In genomic region chr12:76547409-76548081, GRCm38 (mm10) we compare ENCODE assay signal across 8 mouse cellular contexts. TPM values are rescaled to one million over a fixed set of nuclear protein-coding genes. Genes with fewer than 3 reads are reported as not detected.
A peak's percentile ranks its signal among the peaks of the same experiment; 100 is the strongest.
DNase-seq lines count a peak whose midpoint lies in the region; ATAC-seq and TF ChIP-seq lines count a peak whose summit lies in the region.

No protein-coding gene starts in this region.

- ATAC-seq in forebrain, embryonic 15.5 days (replicated peaks), result peak; percentile 26; the same call in 1 of the 2 replicates
- no peak for ATAC-seq in midbrain, embryonic 14.5 days (ENCODE audit: low FRiP score, low TSS enrichment)

- H3K9ac ChIP-seq in forebrain, embryonic 15.5 days (replicated peaks), result no peak overlapping the region
- H3K9ac ChIP-seq in midbrain, embryonic 14.5 days (replicated peaks; ENCODE audit: low read length), result no peak overlapping the region

- peak overlapping the region; percentile 37 for H3K4me2 ChIP-seq in forebrain, embryonic 15.5 days (replicated peaks)
- H3K4me2 ChIP-seq in midbrain, embryonic 14.5 days (ENCODE audit: low read length), result peak overlapping the region; percentile 47

- 0 out of 2 replicates have a peak, but pooled peaks cover 9% of the 10 kb centered on the region for H3K27me3 ChIP-seq in forebrain, embryonic 15.5 days
- peaks cover 17% of the 10 kb centered on the region for H3K27me3 ChIP-seq in limb, embryonic 10.5 days (ENCODE audit: low read depth, poor library complexity, severe bottlenecking)
- H3K27me3 ChIP-seq in midbrain, embryonic 14.5 days (ENCODE audit: control insufficient read depth, insufficient read depth, low read length), result peaks cover 6% of the 10 kb centered on the region; the same call in 1 of the 2 replicates

- H3K27ac ChIP-seq in layer of hippocampus, adult 2 months, result peak overlapping the region; percentile 94
- H3K27ac ChIP-seq in forebrain, embryonic 15.5 days (replicated peaks), result no peak overlapping the region
- peak overlapping the region; percentile 78; the same call in 1 of the 2 replicates for H3K27ac ChIP-seq in limb, embryonic 10.5 days
- H3K27ac ChIP-seq in midbrain, embryonic 14.5 days (replicated peaks; ENCODE audit: low read depth, low read length), result no peak overlapping the region

- H3K4me3 ChIP-seq in layer of hippocampus, adult 2 months, result peak overlapping the region; percentile 54
- H3K4me3 ChIP-seq in forebrain, embryonic 15.5 days, result no peak overlapping the region
- H3K4me3 ChIP-seq in limb, embryonic 10.5 days, result peak overlapping the region; percentile 40; the same call in 1 of the 2 replicates
- no peak overlapping the region for H3K4me3 ChIP-seq in midbrain, embryonic 14.5 days (replicated peaks; ENCODE audit: low read depth, low read length)

- H3K9me3 ChIP-seq in forebrain, embryonic 15.5 days, result no peaks in the 10 kb centered on the region
- no peaks in the 10 kb centered on the region for H3K9me3 ChIP-seq in limb, embryonic 10.5 days (replicated peaks)
- no peaks in the 10 kb centered on the region for H3K9me3 ChIP-seq in midbrain, embryonic 14.5 days (ENCODE audit: control insufficient read depth, low read length)

- TF ChIP-seq CTCF in layer of hippocampus, adult 2 months (conservative IDR thresholded peaks at IDR 0.05), result no peak

- H3K36me3 ChIP-seq in forebrain, embryonic 15.5 days, result no peaks in the 10 kb centered on the region
- H3K36me3 ChIP-seq in limb, embryonic 10.5 days, result no peaks in the 10 kb centered on the region
- H3K36me3 ChIP-seq in midbrain, embryonic 14.5 days (ENCODE audit: control insufficient read depth, insufficient read depth, low read length), result no peaks in the 10 kb centered on the region

- peaks cover 18% of the 10 kb centered on the region for H3K4me1 ChIP-seq in forebrain, embryonic 15.5 days
- H3K4me1 ChIP-seq in limb, embryonic 10.5 days, result peaks cover 41% of the 10 kb centered on the region
- peaks cover 17% of the 10 kb centered on the region for H3K4me1 ChIP-seq in midbrain, embryonic 14.5 days (ENCODE audit: control insufficient read depth, insufficient read depth, low read length)

- 20% methylated on average over 13 of the region's 13 CpGs for WGBS in forebrain, embryonic 15.5 days
- 17% methylated on average over 13 of the region's 13 CpGs for WGBS in limb, embryonic 10.5 days
- 22% methylated on average over 13 of the region's 13 CpGs for WGBS in midbrain, embryonic 14.5 days

- DNase-seq in layer of hippocampus, adult 2 months (ENCODE audit: low spot score in 2 of 2), result no peak
- DNase-seq in layer of hippocampus, adult 8-10 months (ENCODE audit: low spot score in 2 of 2), result no peak
- DNase-seq in limb, embryonic 10.5 days (ENCODE audit: low spot score), result peak; percentile 49
- no peak for DNase-seq in midbrain, embryonic 14.5 days
- no peak for DNase-seq in ovary, adult 18-20 months (ENCODE audit: low spot score)
- DNase-seq in adrenal gland, adult (ENCODE audit: inconsistent age in 2 of 2, low spot score in 1 of 2), result no peak
- no peak for DNase-seq in adrenal gland, postnatal 25 days

RNA-seq across cellular contexts. Expression of gene Plekhg3, which starts 16.9 kb away (rescaled TPM):
- total RNA-seq in layer of hippocampus, adult 2 months (2021), result 10 to 100 TPM; 22.9 to 24.4 TPM
- 10 to 100 TPM; 23.4 to 28.6 (median 24.9) TPM for total RNA-seq in layer of hippocampus, adult 8-10 months (2022)
- polyA plus RNA-seq in forebrain, embryonic 15.5 days (2015; fragmentation: Nextera tagmentation; extraction: Ambion mirVana), result 0.79 and 1.2 TPM in 2 replicates
- 5.7 and 6.2 TPM in 2 replicates for polyA plus RNA-seq in limb, embryonic 10.5 days (2016; fragmentation: Nextera tagmentation; extraction: Ambion mirVana)
- 0.20 and 1.1 TPM in 2 replicates for polyA plus RNA-seq in midbrain, embryonic 14.5 days (2014; fragmentation: Nextera tagmentation; extraction: Ambion mirVana)
- 12.2 and 14.7 TPM in 2 replicates for total RNA-seq in adrenal gland, postnatal 25 days (2021)

Comparison
In these comparisons a context has a peak if more than half of its experiments do, and no peak if none do; other contexts are left out.
1. H3K27ac ChIP-seq: peak in layer of hippocampus, adult 2 months (single experiment) and limb, embryonic 10.5 days (single experiment); none in forebrain, embryonic 15.5 days (single experiment) and midbrain, embryonic 14.5 days (single experiment).
2. H3K4me3 ChIP-seq: peak in layer of hippocampus, adult 2 months (single experiment) and limb, embryonic 10.5 days (single experiment); none in forebrain, embryonic 15.5 days (single experiment) and midbrain, embryonic 14.5 days (single experiment).